Mouse (Mus musculus): ENCODE results near the gene Vmn1r19. TPM values are rescaled to one million over a fixed set of nuclear protein-coding genes. Genes with fewer than 3 reads are reported as not detected.
"Not testable (repeated sequence)": the region's sequence is repeated elsewhere in the genome, so short reads cannot be mapped to it uniquely, and the experiment has no call there.

The Vmn1r19 gene
- not detected for total RNA-seq (2021)
- long read RNA-seq, experiment 1 = 0 reads
- long read RNA-seq, experiment 2 = 0 reads

DNA sequence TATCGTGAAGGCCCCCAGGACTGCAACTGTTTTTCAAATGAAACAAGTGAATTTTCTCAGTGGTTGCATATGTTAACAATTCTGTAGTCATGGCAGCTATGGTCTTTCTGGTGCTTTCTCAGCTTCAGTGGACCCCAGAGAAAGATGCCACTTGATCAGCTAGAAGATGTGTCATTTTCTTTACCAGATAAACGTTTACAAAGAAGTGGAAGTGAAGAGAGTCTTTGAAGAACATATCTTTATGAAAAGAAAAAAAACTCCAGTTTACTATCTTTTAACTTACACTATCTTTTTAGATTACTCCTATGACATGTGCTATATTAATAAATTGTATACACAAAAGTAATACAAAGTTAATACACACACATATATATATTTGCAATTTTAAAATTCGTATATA, at the start of gene Vmn1r19:
Gene Vmn1r19, plus strand, starts transcription at position 301 of the 400 bp plus-strand sequence.
- DNase-seq = not testable (repeated sequence)

DNA sequence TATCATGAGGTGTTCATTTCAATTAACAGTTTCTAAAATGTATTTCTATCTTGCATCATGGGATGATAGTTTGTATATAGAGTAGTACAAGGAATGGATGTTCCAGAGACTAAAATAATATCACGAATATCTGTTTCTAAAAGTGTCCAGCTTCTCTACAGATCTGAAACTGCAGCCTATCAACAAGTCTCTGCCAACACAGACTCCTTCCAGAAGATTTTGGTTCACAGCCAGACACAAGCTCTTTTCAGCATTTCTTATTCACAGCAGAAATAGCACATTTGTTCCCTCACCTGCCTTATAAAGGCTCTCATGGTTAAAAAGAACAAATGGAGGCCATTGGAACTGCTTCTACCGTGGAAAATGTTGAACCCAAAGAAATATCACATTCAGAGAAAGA, 46.7 kb upstream of the Vmn1r19 start:
- DNase-seq = no peak

DNA sequence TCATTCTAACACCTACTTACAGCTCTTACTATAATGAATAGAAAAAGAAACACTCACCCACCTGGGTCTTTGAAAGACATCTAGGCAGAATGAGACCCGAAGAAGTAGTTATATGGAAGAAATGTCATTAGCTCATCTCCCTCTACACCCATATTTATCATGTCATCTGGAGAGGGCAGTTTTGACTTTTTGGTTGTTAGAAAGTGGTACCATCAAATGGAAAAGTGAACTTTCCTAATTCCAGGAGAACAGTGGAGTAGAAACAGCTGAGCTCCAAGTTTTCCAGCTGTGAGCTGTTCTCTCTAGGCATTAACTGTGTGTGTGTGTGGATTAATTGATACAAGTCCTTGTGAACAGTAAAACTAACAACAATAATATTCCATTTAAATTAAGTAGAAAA, 40.0 kb upstream of the Vmn1r19 start, which contains the start of gene Vmn1r17:
Gene Vmn1r17, minus strand, starts transcription at position 101 of the 400 bp plus-strand sequence.
- DNase-seq = no peak

DNA sequence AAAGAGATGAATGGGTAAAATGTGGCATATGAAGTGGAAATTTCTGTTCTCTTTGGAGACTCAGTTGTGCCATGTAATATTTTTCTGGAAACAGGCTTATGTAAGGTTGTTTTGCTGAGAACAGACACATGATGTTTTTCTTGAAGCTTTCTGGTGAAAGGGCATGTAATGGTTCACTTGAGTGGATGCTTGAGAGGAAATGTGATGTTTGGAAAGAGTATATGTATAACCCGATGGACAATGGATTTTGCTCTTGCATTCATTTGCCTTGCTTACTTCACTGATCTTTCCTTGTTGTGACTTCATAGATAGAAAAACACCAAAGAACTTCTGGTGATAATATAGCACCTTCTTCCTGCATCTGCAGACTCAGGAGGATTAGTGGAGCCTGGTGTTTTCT, 37.7 kb upstream of the Vmn1r19 start:
- not testable (repeated sequence) for DNase-seq

DNA sequence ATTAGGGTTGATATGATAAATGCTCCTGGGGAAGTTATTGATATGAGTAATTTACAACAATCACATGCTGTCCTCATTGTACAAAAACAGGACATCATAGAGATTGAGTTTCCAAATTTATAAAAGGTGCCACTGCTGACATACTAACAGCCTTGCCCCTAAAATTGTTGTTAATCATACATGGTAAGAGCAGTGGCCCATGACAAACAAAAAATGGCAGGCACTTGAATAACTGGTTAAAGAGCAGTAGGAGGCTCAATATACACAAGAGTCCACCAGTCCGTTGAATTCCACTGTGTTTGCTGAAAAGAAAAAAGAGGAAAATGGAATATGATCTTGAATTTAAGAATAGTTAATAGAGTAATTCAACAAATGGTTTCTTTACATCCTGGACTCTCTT, 36.1 kb upstream of the Vmn1r19 start:
- DNase-seq = no peak

DNA sequence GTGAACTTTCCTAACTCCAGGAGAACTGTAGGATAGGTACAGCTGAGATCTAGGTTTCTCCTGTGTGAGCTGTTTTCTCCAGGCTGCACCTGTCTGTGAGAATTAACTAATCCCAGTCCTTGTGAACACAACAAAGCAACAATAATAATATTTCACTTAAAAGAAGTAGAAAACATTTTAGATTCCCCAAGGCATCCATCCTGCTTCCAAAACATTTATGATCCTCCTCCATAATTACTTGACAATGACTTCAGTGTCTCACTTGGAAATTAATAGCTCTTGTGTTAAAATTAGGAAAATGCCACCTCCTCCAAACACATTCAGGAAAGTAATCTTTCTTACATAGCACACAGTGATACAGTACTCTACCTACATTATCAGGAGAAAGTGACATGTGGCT, 7.9 kb upstream of the Vmn1r19 start, which contains the start of gene Vmn1r18:
Gene Vmn1r18, minus strand, starts transcription at position 101 of the 400 bp plus-strand sequence.
- DNase-seq = no peak

DNA sequence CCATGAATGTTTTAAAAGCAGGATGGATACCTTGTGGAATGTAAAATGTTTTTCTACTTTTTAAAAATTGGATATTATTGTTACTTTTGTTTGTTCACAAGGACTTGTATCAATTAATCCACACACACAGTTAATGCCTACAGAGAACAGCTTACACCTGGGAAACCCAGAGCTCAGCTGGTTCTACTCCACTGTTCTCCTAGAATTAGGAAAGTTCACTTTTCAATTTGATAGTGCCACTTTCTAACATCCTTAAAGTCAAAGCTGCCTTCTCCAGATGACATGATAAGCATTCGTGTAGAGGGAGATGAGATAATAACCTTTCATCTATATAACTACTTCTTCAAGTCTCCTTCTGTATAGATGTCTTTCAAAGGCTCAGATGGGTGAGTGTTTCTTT, 25.1 kb downstream of the Vmn1r19 start, which contains the start of gene Vmn1r20:
Gene Vmn1r20, plus strand, starts transcription at position 301 of the 400 bp plus-strand sequence.
- DNase-seq = no peak

DNA sequence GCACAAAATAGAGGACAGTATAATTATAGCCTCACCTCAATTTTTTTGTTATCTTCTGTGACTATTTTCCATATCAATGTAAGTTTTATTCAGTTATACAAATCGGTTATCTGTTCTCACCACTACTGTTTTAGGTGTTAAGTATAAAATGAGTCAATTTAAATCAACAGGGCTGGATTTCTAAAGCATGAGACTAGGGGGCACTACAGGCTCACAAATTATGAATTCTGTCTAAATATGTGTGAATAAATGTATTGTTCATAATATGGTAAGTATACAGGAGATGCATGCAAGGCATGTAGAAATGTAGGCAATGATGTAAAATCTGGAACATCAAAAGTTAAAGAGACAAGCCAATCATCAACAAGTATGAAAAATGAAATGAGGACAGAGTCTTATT, 27.6 kb downstream of the Vmn1r19 start:
- peak in 1 of 2 experiments; percentile 17 for DNase-seq

Other genes starting within 250 kb of the Vmn1r19 start
- gene Vmn1r12, start 246.9 kb upstream of the Vmn1r19 start, total RNA-seq (2021) = not detected
- gene Vmn1r13, start 200.5 kb upstream of the Vmn1r19 start, total RNA-seq (2021) = not detected
- gene Vmn1r14, start 172.1 kb upstream of the Vmn1r19 start, total RNA-seq (2021) = not detected
- gene Vmn1r15, start 145.8 kb upstream of the Vmn1r19 start, total RNA-seq (2021) = not detected
- not detected for gene Vmn1r16, start 74.3 kb upstream of the Vmn1r19 start, total RNA-seq (2021)
- gene Vmn1r17, start 40.1 kb upstream of the Vmn1r19 start, total RNA-seq (2021) = not detected
- not detected for gene Vmn1r18, start 8.0 kb upstream of the Vmn1r19 start, total RNA-seq (2021)
- gene Vmn1r20, start 25.1 kb downstream of the Vmn1r19 start, total RNA-seq (2021) = not detected
- 10 to 100 TPM; 21.3 to 31.3 TPM for gene Ppm1k, start 131.7 kb downstream of the Vmn1r19 start, total RNA-seq (2021)
- gene Herc6, start 177.2 kb downstream of the Vmn1r19 start, total RNA-seq (2021) = 10 to 100 TPM; 18.1 to 23.1 TPM